Mouse (Mus musculus) brain, embryonic 14.5 days (tissue): ENCODE data around the gene Stoml3. TPM values are rescaled to one million over a fixed set of nuclear protein-coding genes. Genes with fewer than 3 reads are reported as not detected.

Experiments used
- DNase-seq: peaks from one replicate; pipeline ENCODE4 v3.0.0-alpha.2; 2011; ENCODE audit warnings: low read depth
- CTCF ChIP-seq: fragments of 200-500 bp; IDR thresholded peaks from 2 replicates; pipeline ENCODE4 v1.5.1; 2012; ENCODE audit warnings: inconsistent platforms, mild to moderate bottlenecking, moderate library complexity, borderline replicate concordance; ENCODE audit not compliant: insufficient read depth, insufficient read length; ENCODE audit errors: extremely low read depth
- POLR2A ChIP-seq: fragments of 200-500 bp; IDR thresholded peaks from 2 replicates; pipeline ENCODE4 v1.6.1; 2012; ENCODE audit warnings: mild to moderate bottlenecking, inconsistent platforms, borderline replicate concordance; ENCODE audit not compliant: poor library complexity, insufficient read depth, insufficient read length, severe bottlenecking; ENCODE audit errors: extremely low read depth
- polyA plus RNA-seq: library from polyadenylated mRNA; depleted of rRNA; stranded (reverse); fragments of >200 nt; gene quantifications from 2 replicates; pipeline ENCODE4 v1.2.3, GENCODE M21; 2012; rRNA removed

Stoml3 gene
- not detected in 2 replicates for polyA plus RNA-seq

GRCm38 (mm10) chr3:53488353-53488752 lies at the start of gene Stoml3:
TSS of gene Stoml3 (plus strand) at chr3:53488653.
- DNase-seq, result no peak
- no peak for TF ChIP-seq CTCF
- TF ChIP-seq POLR2A, result no peak

DNA sequence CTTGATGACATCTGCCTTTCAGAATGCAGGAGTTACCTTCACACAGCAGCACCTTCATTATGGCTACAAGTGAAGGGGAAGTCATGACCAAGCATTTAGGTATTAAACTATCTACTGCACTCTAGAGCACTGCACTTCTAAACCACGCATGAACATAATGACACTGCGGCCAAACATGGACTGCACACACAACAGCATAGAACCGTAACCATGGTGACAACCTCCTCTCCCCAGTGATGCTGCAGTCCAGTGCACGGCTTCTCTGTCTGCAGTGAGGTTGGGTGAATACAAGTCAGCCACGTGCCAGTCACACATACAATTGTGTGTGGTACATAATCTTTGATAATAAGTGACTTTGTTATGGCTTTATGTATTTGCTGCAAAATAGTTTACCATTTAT lies 42.9 kb upstream of the Stoml3 start:
- peak; percentile 63 for DNase-seq
- no peak for TF ChIP-seq POLR2A
- TF ChIP-seq CTCF, result no peak

- DNase-seq, result no peak
- no peak for TF ChIP-seq CTCF
- TF ChIP-seq POLR2A, result no peak
These were observed 41.7 kb upstream of the Stoml3 start for GRCm38 (mm10) chr3:53446801-53447200.

- peak; percentile 95 for DNase-seq
- TF ChIP-seq CTCF, result peak; percentile 58; the same call in 1 of the 2 replicates
- TF ChIP-seq POLR2A, result no peak
These were observed 40.2 kb upstream of the Stoml3 start for GRCm38 (mm10) chr3:53448208-53448607.

DNA sequence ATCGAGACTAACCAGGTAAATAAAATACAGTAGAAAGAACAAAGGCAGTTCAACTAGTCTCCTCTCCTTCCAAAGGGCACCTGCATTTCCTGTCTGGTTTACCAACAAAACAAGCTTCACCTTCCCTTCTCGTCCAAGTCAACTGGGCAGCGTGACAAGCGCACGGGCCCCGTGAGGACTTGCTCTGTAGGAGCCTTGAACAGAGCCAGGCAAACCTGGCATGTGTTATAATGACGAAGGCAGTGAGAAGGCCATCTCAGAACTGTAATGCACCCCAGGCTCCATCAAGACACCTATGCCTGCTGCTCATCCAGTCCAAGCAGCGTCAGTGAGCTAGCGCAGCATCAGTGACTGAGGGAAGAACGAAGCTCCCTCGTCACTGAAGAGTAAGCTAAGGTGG lies 37.8 kb upstream of the Stoml3 start:
- no peak for DNase-seq
- no peak for TF ChIP-seq POLR2A
- no peak for TF ChIP-seq CTCF

DNA sequence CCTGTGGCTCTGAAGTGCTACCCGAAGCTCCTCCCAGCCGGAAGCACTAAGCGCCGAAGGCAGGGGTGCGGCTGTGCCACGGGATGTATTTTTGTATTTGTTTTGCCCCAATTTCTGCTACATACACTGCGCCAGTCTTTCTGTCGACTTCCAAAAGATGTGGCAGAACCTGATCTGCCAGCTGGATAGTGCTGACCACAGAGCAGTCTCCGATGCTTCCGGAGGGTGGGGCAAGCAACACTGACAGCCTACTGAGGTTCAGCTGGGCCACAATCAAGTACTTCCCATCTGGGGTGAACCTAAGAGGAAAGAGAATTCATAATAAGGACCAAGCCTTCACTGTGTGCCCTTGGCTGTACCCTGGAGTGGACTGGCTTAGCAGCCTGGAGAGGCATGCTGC lies 36.1 kb upstream of the Stoml3 start:
- TF ChIP-seq CTCF (no peak), POLR2A (no peak)
- DNase-seq, result no peak

GRCm38 (mm10) chr3:53453346-53453745 lies 35.1 kb upstream of the Stoml3 start:
- no peak for DNase-seq
- TF ChIP-seq CTCF, result no peak
- no peak for TF ChIP-seq POLR2A

- no peak for TF ChIP-seq POLR2A
- no peak for TF ChIP-seq CTCF
These were observed 34.4 kb upstream of the Stoml3 start for GRCm38 (mm10) chr3:53454005-53454404.

DNA sequence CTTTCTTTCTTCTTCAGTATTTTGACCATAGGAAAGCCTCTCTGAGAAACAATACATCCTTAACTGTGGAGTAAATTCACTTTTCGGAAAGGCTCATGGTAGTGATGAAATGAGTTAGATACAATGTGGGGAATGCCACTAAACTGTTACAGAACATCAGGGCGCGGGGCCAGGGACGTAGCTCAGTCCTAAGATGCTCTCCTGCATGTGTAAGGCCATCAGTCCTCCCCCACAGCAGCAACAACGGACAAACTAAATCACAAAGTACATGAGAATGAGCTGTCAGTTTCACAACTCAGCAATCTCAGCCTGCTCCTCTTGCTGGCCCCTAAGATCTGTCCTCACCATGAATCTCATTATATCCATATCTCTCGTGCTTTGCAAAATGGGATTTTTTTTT lies 33.9 kb upstream of the Stoml3 start:
- TF ChIP-seq POLR2A, result no peak
- TF ChIP-seq CTCF, result no peak
- no peak for DNase-seq

More at GRCm38 (mm10) chr3:53454005-53454404, 34.4 kb upstream of the Stoml3 start:
- no peak for DNase-seq

DNA sequence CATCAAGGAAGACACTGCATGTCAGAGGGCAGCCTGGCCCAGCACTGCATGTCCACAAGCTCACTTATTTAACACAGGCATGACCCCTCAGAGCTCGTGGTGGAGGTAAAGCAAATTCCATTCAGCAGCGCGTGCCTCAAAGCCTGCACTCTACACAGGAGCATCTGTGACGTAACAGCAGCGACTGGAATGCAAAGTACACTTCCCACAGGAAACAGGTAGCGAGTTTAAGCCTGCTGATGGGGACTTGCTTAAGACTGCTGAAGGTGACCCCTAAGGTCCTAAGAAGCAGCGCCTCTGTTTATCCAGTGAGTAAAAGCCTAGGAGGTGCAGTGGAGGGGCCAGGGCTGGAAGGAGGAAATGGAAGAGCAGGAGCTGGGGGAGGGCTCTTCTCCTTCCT lies 33.5 kb upstream of the Stoml3 start:
- no peak for DNase-seq
- TF ChIP-seq POLR2A (no peak), CTCF (no peak)

- DNase-seq, result no peak
- TF ChIP-seq CTCF (no peak), POLR2A (no peak)
These were observed 30.7 kb upstream of the Stoml3 start for GRCm38 (mm10) chr3:53457750-53458149.

- TF ChIP-seq CTCF (no peak), POLR2A (no peak)
- no peak for DNase-seq
These were observed 28.3 kb upstream of the Stoml3 start for GRCm38 (mm10) chr3:53460106-53460505.
